Mouse (Mus musculus) kidney, adult 2 months (tissue): ENCODE results near the gene Kif19a. TPM values are rescaled to one million over a fixed set of nuclear protein-coding genes. Genes with fewer than 3 reads are reported as not detected.
A peak's percentile ranks its signal among the peaks of the same experiment; 100 is the strongest.

Source experiments
- DNase-seq: peaks from one replicate; pipeline ENCODE4 v3.0.0; 2021
- H3K27ac ChIP-seq: fragments of 200-500 bp; 2 replicates; pipeline ENCODE4 v1.5.1; 2012; ENCODE audit warnings: low read depth, low read length, control low read depth, inconsistent platforms; ENCODE audit not compliant: insufficient read depth
- H3K27me3 ChIP-seq: fragments of 200-500 bp; replicated peaks from 2 replicates; pipeline ENCODE4 v1.6.1; 2012; ENCODE audit warnings: mild to moderate bottlenecking, moderate library complexity, low read length, inconsistent platforms; ENCODE audit not compliant: control insufficient read depth, insufficient read depth
- H3K36me3 ChIP-seq: fragments of 200-500 bp; 2 replicates; pipeline ENCODE4 v1.6.1; 2012; ENCODE audit warnings: mild to moderate bottlenecking, moderate library complexity, low read length, inconsistent platforms; ENCODE audit not compliant: control insufficient read depth, insufficient read depth
- H3K4me1 ChIP-seq: fragments of 200-500 bp; 2 replicates; pipeline ENCODE4 v1.6.1; 2011; ENCODE audit warnings: low read length; ENCODE audit not compliant: control insufficient read depth, insufficient read depth
- H3K4me3 ChIP-seq: fragments of 200-500 bp; 2 replicates; pipeline ENCODE4 v1.5.1; 2011; ENCODE audit warnings: mild to moderate bottlenecking, low read depth, low read length, control low read depth; ENCODE audit not compliant: insufficient read depth
- CTCF ChIP-seq: fragments of 200-500 bp; conservative IDR thresholded peaks from 2 replicates; pipeline ENCODE4 v1.5.1; 2011; ENCODE audit warnings: low read depth, mild to moderate bottlenecking, control low read depth, low read length, moderate library complexity, mixed read lengths; ENCODE audit not compliant: insufficient read depth, insufficient read length
- POLR2A ChIP-seq: fragments of 200-500 bp; IDR thresholded peaks from one replicate; pipeline ENCODE4 v1.6.1; 2011; ENCODE audit warnings: low read depth, low read length, control low read depth
- WGBS: fragments of 180-500 bp; shearing (Covaris S2); methylation state at CpG from one replicate; pipeline ENCODE4 v1.1.7; 2018; 5-methylcytosine and 5-hydroxymethylcytosine counted together
- polyA plus RNA-seq: library from polyadenylated mRNA; depleted of rRNA; stranded (reverse); fragments of >200 nt; gene quantifications from 2 replicates; pipeline ENCODE4 v1.2.3, GENCODE M21; 2012

Kif19a gene
- polyA plus RNA-seq, 1 experiment, result 0.38 TPM

DNA sequence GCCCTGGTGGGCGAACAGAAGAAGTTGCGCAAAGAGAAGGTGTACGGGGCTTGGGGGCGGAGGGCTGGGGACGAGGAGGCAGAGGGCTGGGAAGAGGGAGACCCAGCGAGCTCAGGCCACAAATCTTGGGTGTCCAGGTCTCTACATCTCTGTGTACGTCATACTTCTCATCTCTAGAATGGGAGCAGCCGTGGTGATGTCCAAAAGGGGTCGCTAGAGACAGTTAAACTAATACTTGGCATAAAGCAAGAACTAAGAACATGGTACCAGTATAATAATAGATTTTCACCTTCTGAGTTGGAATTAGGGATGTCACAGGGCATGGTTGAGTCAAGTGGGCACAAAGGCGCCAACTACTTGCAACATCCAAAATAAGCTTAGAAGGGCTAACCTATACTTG is 20.7 kb downstream of the Kif19a start:
- TF ChIP-seq POLR2A (no peak), CTCF (no peak)
- H3K27ac ChIP-seq, result no peak overlapping the region
- no peak for DNase-seq
- H3K4me1 ChIP-seq, result no peaks in the 10 kb centered on the region
- 57% methylated on average over 10 of the region's 10 CpGs for WGBS
- no peaks in the 10 kb centered on the region for H3K36me3 ChIP-seq
- no peaks in the 10 kb centered on the region for H3K27me3 ChIP-seq
- H3K4me3 ChIP-seq, result no peak overlapping the region

DNA sequence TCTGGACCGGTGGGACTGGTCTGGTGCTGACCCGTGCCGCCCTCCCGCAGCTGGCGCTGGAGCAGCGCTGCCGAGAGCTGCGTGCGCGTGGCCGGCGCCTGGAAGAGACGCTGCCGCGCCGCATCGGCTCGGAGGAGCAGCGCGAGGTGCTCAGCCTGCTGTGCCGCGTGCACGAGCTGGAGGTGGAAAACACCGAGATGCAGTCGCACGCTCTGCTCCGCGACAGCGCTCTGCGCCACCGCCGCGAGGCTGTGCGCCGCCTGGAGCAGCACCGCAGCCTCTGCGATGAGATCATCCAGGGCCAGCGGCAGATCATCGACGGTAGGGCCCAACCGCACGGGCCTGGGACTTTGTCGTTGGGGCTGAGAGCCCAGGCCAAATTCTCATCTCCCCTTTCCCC is 21.1 kb downstream of the Kif19a start:
- H3K4me1 ChIP-seq, result no peaks in the 10 kb centered on the region
- DNase-seq, result no peak
- H3K27ac ChIP-seq, result no peak overlapping the region
- no peak overlapping the region for H3K4me3 ChIP-seq
- WGBS, result 2% methylated on average over 43 of the region's 43 CpGs
- no peak for TF ChIP-seq POLR2A
- TF ChIP-seq CTCF, result no peak
- H3K36me3 ChIP-seq, result no peaks in the 10 kb centered on the region
- H3K27me3 ChIP-seq, result no peaks in the 10 kb centered on the region

DNA sequence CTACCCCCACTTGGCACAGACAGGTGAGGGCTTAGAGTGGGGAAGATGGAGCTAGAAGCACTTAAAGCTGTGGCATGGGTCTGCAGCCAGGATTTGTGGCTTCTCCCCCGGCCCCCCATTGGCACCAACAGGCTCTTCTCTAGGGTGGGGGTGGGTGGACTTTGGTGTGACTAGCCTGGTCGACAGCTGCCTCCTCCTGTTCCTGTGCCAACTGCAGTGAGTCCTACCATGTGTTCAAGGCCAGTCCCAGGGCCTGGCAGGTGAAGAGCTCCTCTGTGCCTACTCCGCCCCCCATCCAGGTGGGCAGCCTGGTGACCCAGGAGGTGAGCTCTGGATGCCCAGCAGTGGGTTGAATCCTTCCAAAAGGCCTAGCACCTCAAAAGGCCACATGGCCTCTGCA is 22.4 kb downstream of the Kif19a start:
- WGBS, result 87% methylated on average over 3 of the region's 3 CpGs
- TF ChIP-seq CTCF (no peak), POLR2A (no peak)
- Histone ChIP-seq H3K4me1 (no peaks in the 10 kb centered on the region), H3K36me3 (no peaks in the 10 kb centered on the region), H3K27ac (no peak overlapping the region), H3K4me3 (no peak overlapping the region), H3K27me3 (no peaks in the 10 kb centered on the region)
- no peak for DNase-seq

GRCm38 (mm10) chr11:114789061-114789714 is 24.0 kb downstream of the Kif19a start:
- H3K4me1 ChIP-seq, result no peaks in the 10 kb centered on the region
- H3K4me3 ChIP-seq, result no peak overlapping the region
- peak; percentile 81 for TF ChIP-seq CTCF
- no peak for TF ChIP-seq POLR2A
- DNase-seq, result peak; percentile 67
- no peak overlapping the region for H3K27ac ChIP-seq
- no peaks in the 10 kb centered on the region for H3K36me3 ChIP-seq
- no peaks in the 10 kb centered on the region for H3K27me3 ChIP-seq
- WGBS, result 10% methylated on average over 30 of the region's 30 CpGs

- 43% methylated on average over 9 of the region's 9 CpGs for WGBS
- no peaks in the 10 kb centered on the region for H3K27me3 ChIP-seq
- H3K36me3 ChIP-seq, result no peaks in the 10 kb centered on the region
These were observed 24.5 kb downstream of the Kif19a start for GRCm38 (mm10) chr11:114789716-114790115.

GRCm38 (mm10) chr11:114790171-114790570 is 25.0 kb downstream of the Kif19a start:
- Histone ChIP-seq H3K27me3 (no peaks in the 10 kb centered on the region), H3K4me3 (no peak overlapping the region), H3K36me3 (no peaks in the 10 kb centered on the region), H3K4me1 (no peaks in the 10 kb centered on the region), H3K27ac (no peak overlapping the region)
- no peak for DNase-seq
- TF ChIP-seq CTCF (no peak), POLR2A (no peak)
- 86% methylated on average over 12 of the region's 12 CpGs for WGBS

More at GRCm38 (mm10) chr11:114789716-114790115, 24.5 kb downstream of the Kif19a start:
- Histone ChIP-seq H3K27ac (no peak overlapping the region), H3K4me1 (no peaks in the 10 kb centered on the region), H3K4me3 (no peak overlapping the region)
- no peak for DNase-seq
- TF ChIP-seq CTCF (no peak), POLR2A (no peak)

DNA sequence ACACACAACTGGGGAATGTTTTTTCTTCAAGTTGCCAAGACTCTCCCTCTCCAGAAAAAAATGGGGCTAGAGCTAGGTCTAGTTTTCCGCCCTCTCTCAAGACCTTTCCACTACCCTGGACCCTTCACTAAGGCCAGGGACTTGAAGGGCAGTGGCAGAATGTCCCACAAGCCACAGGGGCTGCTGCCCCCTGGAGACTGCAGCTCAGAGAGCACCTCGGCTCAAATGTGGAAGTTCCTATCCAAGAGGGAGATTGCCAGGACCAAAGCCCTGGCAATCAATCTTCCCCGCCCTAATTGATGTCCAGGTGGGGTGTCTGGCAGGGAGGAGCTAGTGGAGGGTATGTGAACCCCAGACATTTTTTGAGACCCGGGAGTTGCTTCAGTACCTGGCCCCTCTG is 25.7 kb downstream of the Kif19a start:
- 51% methylated on average over 4 of the region's 4 CpGs for WGBS

More for the DNA sequence above, 25.7 kb downstream of the Kif19a start:
- Histone ChIP-seq H3K4me3 (no peak overlapping the region), H3K27me3 (no peaks in the 10 kb centered on the region), H3K36me3 (no peaks in the 10 kb centered on the region), H3K27ac (no peak overlapping the region), H3K4me1 (no peaks in the 10 kb centered on the region)
- TF ChIP-seq POLR2A (no peak), CTCF (no peak)
- no peak for DNase-seq
